Mouse (Mus musculus): ENCODE data around the gene Arrdc1.

The Arrdc1 gene

GRCm38 (mm10) chr2:24923561-24923960 lies 11.5 kb downstream of the Arrdc1 start:
- DNase-seq (ENCODE audit: low spot score in 2 of 2), result peak in 1 of 2 experiments; percentile 7

DNA sequence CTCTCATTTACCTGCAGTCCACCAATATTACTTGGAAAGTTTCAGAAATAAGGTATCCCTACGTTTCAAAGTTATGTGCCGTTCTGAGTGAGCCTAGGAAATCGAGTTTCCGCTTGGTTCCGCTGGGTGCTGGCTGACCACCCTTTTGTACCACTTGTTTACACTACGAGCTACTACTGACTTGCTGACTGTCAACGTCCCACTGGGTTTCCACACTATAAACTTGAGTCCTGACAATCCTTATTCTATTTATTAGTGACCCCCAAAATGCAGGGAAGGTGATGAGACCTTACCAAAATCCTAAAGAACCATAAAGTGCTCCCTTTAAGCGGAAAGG lies 15.2 kb downstream of the Arrdc1 start:
- no peak for DNase-seq (ENCODE audit: low spot score in 2 of 2)

GRCm38 (mm10) chr2:24918930-24919838 lies 15.9 kb downstream of the Arrdc1 start, which contains the start of gene Ehmt1:
Gene Ehmt1, minus strand, starts transcription at chr2:24919614.
- DNase-seq (ENCODE audit: low spot score in 2 of 2), result peak; percentile 94 to 95

GRCm38 (mm10) chr2:24914762-24915161 lies 20.3 kb downstream of the Arrdc1 start:
- DNase-seq (ENCODE audit: low spot score in 2 of 2), result no peak

GRCm38 (mm10) chr2:24912589-24912988 lies 22.5 kb downstream of the Arrdc1 start:
- no peak for DNase-seq (ENCODE audit: low spot score in 2 of 2)

- no peak for DNase-seq (ENCODE audit: low spot score in 2 of 2)
Measured at GRCm38 (mm10) chr2:24912189-24912588, 22.9 kb downstream of the Arrdc1 start.

- DNase-seq (ENCODE audit: low spot score in 2 of 2), result peak; percentile 76
Measured at GRCm38 (mm10) chr2:24910481-24910880, 24.6 kb downstream of the Arrdc1 start.

DNA sequence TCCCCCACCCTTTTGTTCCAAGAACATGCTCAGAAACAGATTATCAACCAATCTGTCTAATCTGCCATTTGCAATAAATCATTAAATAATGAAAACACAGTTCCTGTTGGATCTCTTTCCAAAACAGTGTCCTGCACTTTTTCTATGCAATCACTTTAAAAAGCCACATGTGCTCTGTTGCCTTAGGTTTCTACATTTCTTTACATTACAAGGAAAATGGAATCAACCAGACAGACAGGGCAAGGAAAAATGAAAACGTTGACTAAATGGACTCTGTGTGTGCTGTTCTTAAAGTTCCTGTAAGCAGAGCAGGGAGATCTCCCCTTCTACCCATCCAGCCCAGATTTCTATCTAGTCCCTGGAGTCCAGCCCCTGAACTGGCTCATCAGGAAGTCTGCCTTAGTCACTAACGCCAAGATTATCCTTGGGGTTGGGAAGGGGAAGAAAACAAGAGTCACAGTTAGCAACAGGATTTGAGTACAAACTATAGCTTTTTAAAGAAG lies 29.3 kb downstream of the Arrdc1 start:
- no peak for DNase-seq (ENCODE audit: low spot score in 2 of 2)

DNA sequence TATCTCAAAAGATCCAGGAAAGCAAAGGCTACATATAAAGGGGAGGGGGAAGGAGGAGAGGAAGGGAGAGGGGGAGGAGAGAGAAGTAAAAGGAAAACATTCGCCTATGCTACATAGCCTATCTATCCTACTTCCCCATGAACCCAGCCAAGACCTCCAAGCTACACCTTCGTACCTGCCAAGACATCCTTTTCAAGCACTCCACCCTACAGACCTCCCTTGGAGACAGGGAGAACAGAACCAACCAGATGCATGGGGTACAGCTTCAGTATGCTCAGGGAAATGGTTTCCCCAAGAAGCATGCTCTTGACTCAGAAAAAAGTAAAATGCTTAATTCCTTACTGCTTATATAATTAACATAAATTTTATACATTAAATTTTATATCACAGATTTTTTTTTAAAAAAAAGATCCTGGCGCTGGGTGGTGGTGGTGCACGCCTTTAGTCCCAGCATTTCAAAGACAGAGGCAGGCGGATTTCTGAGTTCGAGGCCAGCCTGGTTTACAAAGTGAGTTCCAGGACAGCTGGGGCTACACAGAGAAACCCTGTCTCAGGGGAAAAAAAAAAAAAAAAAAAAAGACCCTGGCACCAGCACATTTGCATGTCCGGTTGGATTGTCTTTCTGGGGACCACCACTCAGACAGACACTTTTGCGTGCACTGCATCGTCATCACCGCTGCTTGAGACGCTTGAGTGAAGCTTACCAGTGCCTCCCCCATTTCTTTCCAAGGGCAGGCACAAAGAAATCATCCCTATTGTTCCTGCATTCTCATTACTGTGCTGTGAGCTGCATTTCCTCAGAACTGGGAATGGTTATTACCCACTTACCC lies 30.0 kb downstream of the Arrdc1 start:
- DNase-seq (ENCODE audit: low spot score in 2 of 2), result no peak

GRCm38 (mm10) chr2:24902999-24903398 lies 32.1 kb downstream of the Arrdc1 start:
- DNase-seq (ENCODE audit: low spot score in 2 of 2), result no peak

GRCm38 (mm10) chr2:24901055-24901454 lies 34.0 kb downstream of the Arrdc1 start:
- DNase-seq (ENCODE audit: low spot score in 2 of 2), result no peak

DNA sequence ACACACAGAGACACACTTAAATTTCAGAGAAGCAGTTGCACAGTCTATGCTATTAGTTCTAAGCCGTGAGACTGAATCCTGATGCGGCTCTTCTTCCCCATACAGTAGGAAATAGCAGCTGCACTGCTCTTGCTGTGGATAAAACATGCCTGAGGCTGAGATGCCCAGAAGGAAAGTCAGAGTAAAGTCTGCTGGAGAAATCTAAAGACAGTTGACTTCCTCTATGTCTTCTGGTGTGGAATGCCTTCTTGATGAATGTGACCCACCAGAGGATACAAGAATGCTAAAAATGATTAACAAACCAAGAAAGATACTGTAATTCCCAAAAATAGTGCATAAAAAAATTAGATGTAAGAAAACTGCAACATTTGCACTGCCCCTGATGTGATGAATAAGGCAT lies 35.8 kb downstream of the Arrdc1 start:
- DNase-seq (ENCODE audit: low spot score in 2 of 2), result no peak

GRCm38 (mm10) chr2:24896761-24897160 lies 38.3 kb downstream of the Arrdc1 start:
- no peak for DNase-seq (ENCODE audit: low spot score in 2 of 2)

GRCm38 (mm10) chr2:24894211-24894610 lies 40.8 kb downstream of the Arrdc1 start:
- no peak for DNase-seq (ENCODE audit: low spot score in 2 of 2)

DNA sequence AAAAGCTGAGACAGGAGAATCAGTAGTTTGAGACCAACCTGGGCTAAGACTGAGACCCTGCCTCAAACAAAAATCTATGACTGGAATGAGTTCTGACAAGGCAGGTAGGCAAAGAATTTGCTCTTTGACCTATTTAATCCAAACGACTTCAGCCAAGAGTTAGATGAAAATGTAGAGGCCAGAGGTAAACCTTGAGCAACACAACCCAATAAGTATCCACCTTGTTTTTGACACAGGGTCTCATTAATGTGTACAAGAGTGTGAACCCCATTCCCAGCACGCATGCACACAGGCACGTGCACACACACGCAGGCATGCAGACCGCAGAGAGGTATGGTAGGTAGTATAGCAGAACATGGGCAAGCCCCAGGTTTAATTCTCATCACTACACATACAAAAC lies 42.7 kb downstream of the Arrdc1 start:
- DNase-seq (ENCODE audit: low spot score in 2 of 2), result no peak

- DNase-seq (ENCODE audit: low spot score in 2 of 2), result no peak
Measured at GRCm38 (mm10) chr2:24890541-24891447, 44.3 kb downstream of the Arrdc1 start.

DNA sequence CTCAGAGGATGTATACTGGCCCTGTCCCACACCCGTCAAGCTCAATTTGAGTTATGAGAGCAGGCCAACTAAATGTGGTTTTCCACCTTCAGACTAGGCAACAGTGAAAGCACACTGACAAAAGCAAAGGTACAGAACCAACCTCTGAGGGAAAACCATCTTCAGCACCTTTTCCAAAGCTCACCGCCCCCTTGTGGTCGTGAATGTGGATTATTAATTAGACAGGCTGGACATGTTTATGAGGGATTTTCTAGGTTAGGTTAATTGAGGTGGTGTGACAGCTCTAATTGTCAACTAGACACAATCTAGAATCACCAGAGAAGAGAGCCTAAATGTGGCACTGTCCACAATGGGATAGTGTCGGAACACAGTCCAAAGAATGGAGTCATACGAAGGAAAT lies 46.2 kb downstream of the Arrdc1 start:
- DNase-seq (ENCODE audit: low spot score in 2 of 2), result peak in 1 of 2 experiments; percentile 14

DNA sequence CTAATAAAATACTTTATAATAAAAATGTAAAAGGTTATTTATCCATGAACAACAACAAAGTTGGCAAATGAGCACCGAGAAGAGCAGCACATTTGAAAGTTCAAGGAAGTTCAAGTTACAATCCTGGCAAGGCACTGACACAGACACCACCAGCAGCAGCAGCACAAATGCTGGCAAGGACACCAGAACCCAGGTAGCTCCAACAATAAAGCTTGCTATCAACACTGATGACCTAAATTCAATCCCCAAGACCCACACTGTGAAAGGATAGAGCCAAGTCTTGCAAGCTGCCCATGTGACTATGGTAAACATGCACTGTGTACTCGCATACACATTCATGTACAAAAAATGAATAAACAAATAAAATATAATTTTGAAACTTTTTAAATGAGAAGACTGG lies 54.4 kb downstream of the Arrdc1 start:
- DNase-seq (ENCODE audit: low spot score in 2 of 2), result no peak
